Mouse (Mus musculus): Measurements from ENCODE around the gene Abhd11. TPM values are rescaled to one million over a fixed set of nuclear protein-coding genes. Genes with fewer than 3 reads are reported as not detected.

Abhd11 gene
- total and polyA plus RNA-seq, 2 experiments from 2014 or later = 56.8 to 85.3 TPM

- H3K4me2 ChIP-seq (ENCODE audit: low read depth, low read length, poor library complexity, severe bottlenecking) = no peak overlapping the region
- no peak overlapping the region for H3K27ac ChIP-seq (ENCODE audit: low read depth, low read length)
- TF ChIP-seq CTCF (IDR thresholded peaks at IDR 0.05) = no peak
- H3K36me3 ChIP-seq (ENCODE audit: insufficient read depth, low read length) = no peaks in the 10 kb centered on the region
- H3K9me3 ChIP-seq (ENCODE audit: low read length) = no peaks in the 10 kb centered on the region
- ATAC-seq (ENCODE audit: low FRiP score) = no peak
- H3K9ac ChIP-seq (replicated peaks; ENCODE audit: low read length, poor library complexity, severe bottlenecking) = no peak overlapping the region
- no peaks in the 10 kb centered on the region for H3K27me3 ChIP-seq (ENCODE audit: insufficient read depth, low read length)
- 64% methylated on average over 7 of the region's 7 CpGs for WGBS
- H3K4me3 ChIP-seq (ENCODE audit: low read depth, low read length) = no peak overlapping the region
- DNase-seq (ENCODE audit: low spot score) = no peak
- H3K4me1 ChIP-seq (ENCODE audit: insufficient read depth, low read length) = no peaks in the 10 kb centered on the region
Observed at GRCm38 (mm10) chr5:134974294-134974693, 34.7 kb upstream of the Abhd11 start.

- Histone ChIP-seq H3K4me1 (ENCODE audit: insufficient read depth, low read length) (no peaks in the 10 kb centered on the region), H3K27me3 (ENCODE audit: insufficient read depth, low read length) (no peaks in the 10 kb centered on the region), H3K9me3 (ENCODE audit: low read length) (no peaks in the 10 kb centered on the region), H3K4me3 (ENCODE audit: low read depth, low read length) (no peak overlapping the region), H3K9ac (replicated peaks; ENCODE audit: low read length, poor library complexity, severe bottlenecking) (no peak overlapping the region), H3K27ac (ENCODE audit: low read depth, low read length) (no peak overlapping the region), H3K36me3 (ENCODE audit: insufficient read depth, low read length) (no peaks in the 10 kb centered on the region), H3K4me2 (ENCODE audit: low read depth, low read length, poor library complexity, severe bottlenecking) (no peak overlapping the region)
- WGBS = 43% methylated on average over 2 of the region's 2 CpGs
- ATAC-seq (ENCODE audit: low FRiP score) = no peak
- DNase-seq (ENCODE audit: low spot score) = no peak
- no peak for TF ChIP-seq CTCF (IDR thresholded peaks at IDR 0.05)
Observed at GRCm38 (mm10) chr5:134974921-134975320, 34.0 kb upstream of the Abhd11 start.

- Histone ChIP-seq H3K36me3 (ENCODE audit: insufficient read depth, low read length) (no peaks in the 10 kb centered on the region), H3K4me1 (ENCODE audit: insufficient read depth, low read length) (no peaks in the 10 kb centered on the region), H3K4me2 (ENCODE audit: low read depth, low read length, poor library complexity, severe bottlenecking) (no peak overlapping the region), H3K9me3 (ENCODE audit: low read length) (no peaks in the 10 kb centered on the region), H3K4me3 (ENCODE audit: low read depth, low read length) (no peak overlapping the region), H3K27me3 (ENCODE audit: insufficient read depth, low read length) (no peaks in the 10 kb centered on the region), H3K9ac (replicated peaks; ENCODE audit: low read length, poor library complexity, severe bottlenecking) (no peak overlapping the region), H3K27ac (ENCODE audit: low read depth, low read length) (no peak overlapping the region)
- DNase-seq (ENCODE audit: low spot score) = no peak
- 96% methylated on average over 2 of the region's 2 CpGs for WGBS
- ATAC-seq (ENCODE audit: low FRiP score) = no peak
- TF ChIP-seq CTCF (IDR thresholded peaks at IDR 0.05) = no peak
Observed at GRCm38 (mm10) chr5:134976164-134976563, 32.8 kb upstream of the Abhd11 start.

GRCm38 (mm10) chr5:134976577-134977250, 32.2 kb upstream of the Abhd11 start:
- Histone ChIP-seq H3K9me3 (ENCODE audit: low read length) (no peaks in the 10 kb centered on the region), H3K4me1 (ENCODE audit: insufficient read depth, low read length) (no peaks in the 10 kb centered on the region), H3K36me3 (ENCODE audit: insufficient read depth, low read length) (no peaks in the 10 kb centered on the region), H3K27ac (ENCODE audit: low read depth, low read length) (no peak overlapping the region), H3K9ac (replicated peaks; ENCODE audit: low read length, poor library complexity, severe bottlenecking) (no peak overlapping the region), H3K4me3 (ENCODE audit: low read depth, low read length) (no peak overlapping the region), H3K4me2 (ENCODE audit: low read depth, low read length, poor library complexity, severe bottlenecking) (no peak overlapping the region), H3K27me3 (ENCODE audit: insufficient read depth, low read length) (no peaks in the 10 kb centered on the region)
- TF ChIP-seq CTCF (IDR thresholded peaks at IDR 0.05) = no peak
- DNase-seq (ENCODE audit: low spot score) (no peak), ATAC-seq (ENCODE audit: low FRiP score) (no peak)
- 84% methylated on average over 14 of the region's 14 CpGs for WGBS

GRCm38 (mm10) chr5:134977837-134978236, 31.1 kb upstream of the Abhd11 start:
- no peak overlapping the region for H3K9ac ChIP-seq (replicated peaks; ENCODE audit: low read length, poor library complexity, severe bottlenecking)
- H3K4me3 ChIP-seq (ENCODE audit: low read depth, low read length) = no peak overlapping the region
- ATAC-seq (ENCODE audit: low FRiP score) (no peak), DNase-seq (ENCODE audit: low spot score) (no peak)
- no peaks in the 10 kb centered on the region for H3K27me3 ChIP-seq (ENCODE audit: insufficient read depth, low read length)
- no peak overlapping the region for H3K4me2 ChIP-seq (ENCODE audit: low read depth, low read length, poor library complexity, severe bottlenecking)
- H3K4me1 ChIP-seq (ENCODE audit: insufficient read depth, low read length) = no peaks in the 10 kb centered on the region
- no peak overlapping the region for H3K27ac ChIP-seq (ENCODE audit: low read depth, low read length)
- no peak for TF ChIP-seq CTCF (IDR thresholded peaks at IDR 0.05)
- 85% methylated on average over 4 of the region's 4 CpGs for WGBS
- H3K9me3 ChIP-seq (ENCODE audit: low read length) = no peaks in the 10 kb centered on the region
- H3K36me3 ChIP-seq (ENCODE audit: insufficient read depth, low read length) = no peaks in the 10 kb centered on the region

GRCm38 (mm10) chr5:134981149-134981548, 27.8 kb upstream of the Abhd11 start:
- Histone ChIP-seq H3K27me3 (ENCODE audit: insufficient read depth, low read length) (peaks cover 18% of the 10 kb centered on the region), H3K4me2 (ENCODE audit: low read depth, low read length, poor library complexity, severe bottlenecking) (no peak overlapping the region), H3K9ac (replicated peaks; ENCODE audit: low read length, poor library complexity, severe bottlenecking) (no peak overlapping the region), H3K9me3 (ENCODE audit: low read length) (no peaks in the 10 kb centered on the region), H3K27ac (ENCODE audit: low read depth, low read length) (no peak overlapping the region), H3K36me3 (ENCODE audit: insufficient read depth, low read length) (no peaks in the 10 kb centered on the region), H3K4me1 (ENCODE audit: insufficient read depth, low read length) (0 out of 2 replicates have a peak, but pooled peaks cover under 1% of the 10 kb centered on the region), H3K4me3 (ENCODE audit: low read depth, low read length) (no peak overlapping the region)
- no peak for ATAC-seq (ENCODE audit: low FRiP score)
- no peak for DNase-seq (ENCODE audit: low spot score)
- TF ChIP-seq CTCF (IDR thresholded peaks at IDR 0.05) = no peak
- WGBS = 71% methylated on average over 10 of the region's 10 CpGs

All from midbrain, postnatal 0 days (tissue).